Mouse (Mus musculus) heart, adult 2 months (tissue): ENCODE data around the gene Col5a2. TPM values are rescaled to one million over a fixed set of nuclear protein-coding genes. Genes with fewer than 3 reads are reported as not detected.

Source experiments
- DNase-seq, 2 experiments: peaks; one replicate each; pipeline ENCODE4 v3.0.0; 2021
- H3K27ac ChIP-seq: fragments of 200-600 bp; 2 replicates; pipeline ENCODE4 v1.8.1; 2022
- H3K27me3 ChIP-seq: fragments of 200-500 bp; 2 replicates; pipeline ENCODE4 v1.6.1; 2012; ENCODE audit warnings: mild to moderate bottlenecking, low read length, inconsistent platforms, mixed read lengths; ENCODE audit not compliant: control insufficient read depth, insufficient read depth
- H3K36me3 ChIP-seq: fragments of 200-500 bp; 2 replicates; pipeline ENCODE4 v1.6.1; 2012; ENCODE audit warnings: low read length, inconsistent platforms; ENCODE audit not compliant: control insufficient read depth, insufficient read depth
- H3K4me1 ChIP-seq: fragments of 200-500 bp; 2 replicates; pipeline ENCODE4 v1.6.1; 2011; ENCODE audit warnings: low read length; ENCODE audit not compliant: control insufficient read depth, insufficient read depth
- H3K4me3 ChIP-seq: fragments of 200-600 bp; 2 replicates; pipeline ENCODE4 v1.8.1; 2022
- H3K79me2 ChIP-seq: fragments of 200-500 bp; replicated peaks from 2 replicates; pipeline ENCODE4 v1.6.1; 2012; ENCODE audit warnings: mild to moderate bottlenecking, inconsistent platforms, low read length, moderate library complexity, mixed read lengths; ENCODE audit not compliant: control insufficient read depth, insufficient read depth
- H3K9ac ChIP-seq: fragments of 200-500 bp; 2 replicates; pipeline ENCODE4 v1.6.1; 2012; ENCODE audit warnings: low read depth, mild to moderate bottlenecking, control low read depth, inconsistent platforms, low read length, mixed read lengths
- CTCF ChIP-seq: fragments of 200-600 bp; IDR thresholded peaks from 2 replicates; pipeline ENCODE4 v1.8.1; 2022; ENCODE audit warnings: antibody characterized with exemption, mild to moderate bottlenecking, moderate library complexity
- EP300 ChIP-seq: fragments of 200-500 bp; IDR thresholded peaks from 2 replicates; pipeline ENCODE4 v1.6.1; 2011; ENCODE audit warnings: low read depth, low read length, control low read depth; ENCODE audit not compliant: insufficient read depth
- POLR2A ChIP-seq: fragments of 200-500 bp; IDR thresholded peaks from 2 replicates; pipeline ENCODE4 v1.6.1; 2011; ENCODE audit warnings: mild to moderate bottlenecking, low read depth, low read length, control low read depth; ENCODE audit not compliant: insufficient read depth
- WGBS: fragments of 180-500 bp; shearing (Covaris S2); methylation state at CpG from one replicate; pipeline ENCODE4 v1.1.7; 2018; 5-methylcytosine and 5-hydroxymethylcytosine counted together
- intact Hi-C: fragments of 180-260 bp; cut with DNase I; formaldehyde crosslinking; loops from one replicate; pipeline ENCODE4 v1.15.1; 2025
- polyA plus RNA-seq: library from polyadenylated mRNA; depleted of rRNA; stranded (reverse); fragments of >200 nt; gene quantifications from 2 replicates; pipeline ENCODE4 v1.2.3, GENCODE M21; 2012
- total RNA-seq, 2 experiments: library from RNA; stranded (reverse); gene quantifications; 2 replicates each; pipeline ENCODE4 v1.2.3; 2021

Col5a2 gene
- total and polyA plus RNA-seq, 3 experiments, result 8.0 to 15.8 (median 10.9) TPM

GRCm38 (mm10) chr1:45492130-45492723 lies 10.9 kb downstream of the Col5a2 start:
- Histone ChIP-seq H3K9ac (no peak overlapping the region), H3K27ac (no peak overlapping the region), H3K79me2 (no peaks in the 10 kb centered on the region), H3K4me3 (no peak overlapping the region), H3K4me1 (no peaks in the 10 kb centered on the region; the same call in 1 of the 2 replicates), H3K36me3 (no peaks in the 10 kb centered on the region), H3K27me3 (no peaks in the 10 kb centered on the region)
- intact Hi-C loops, result no loop called here
- 72% methylated on average over 4 of the region's 4 CpGs for WGBS
- TF ChIP-seq CTCF, result no peak
- TF ChIP-seq POLR2A, result no peak
- no peak for TF ChIP-seq EP300
- no peak for DNase-seq

GRCm38 (mm10) chr1:45490451-45490850 lies 12.6 kb downstream of the Col5a2 start:
- Histone ChIP-seq H3K27me3 (no peaks in the 10 kb centered on the region), H3K36me3 (no peaks in the 10 kb centered on the region), H3K9ac (no peak overlapping the region), H3K4me1 (no peaks in the 10 kb centered on the region; the same call in 1 of the 2 replicates), H3K27ac (no peak overlapping the region), H3K4me3 (no peak overlapping the region), H3K79me2 (no peaks in the 10 kb centered on the region)
- no peak for DNase-seq
- no peak for TF ChIP-seq CTCF
- TF ChIP-seq POLR2A, result no peak
- no peak for TF ChIP-seq EP300
- 61% methylated on average over 1 of the region's 1 CpGs for WGBS
- intact Hi-C loops, result no loop called here

- H3K27me3 ChIP-seq, result no peaks in the 10 kb centered on the region
- WGBS, result 70% methylated on average over 1 of the region's 1 CpGs
- no peaks in the 10 kb centered on the region for H3K79me2 ChIP-seq
- H3K27ac ChIP-seq, result no peak overlapping the region
- intact Hi-C loops, result no loop called here
- no peak for TF ChIP-seq CTCF
- TF ChIP-seq POLR2A, result no peak
- TF ChIP-seq EP300, result no peak
- no peak for DNase-seq
- no peaks in the 10 kb centered on the region; the same call in 1 of the 2 replicates for H3K4me1 ChIP-seq
- H3K36me3 ChIP-seq, result no peaks in the 10 kb centered on the region
- no peak overlapping the region for H3K4me3 ChIP-seq
- no peak overlapping the region for H3K9ac ChIP-seq
These were observed 14.8 kb downstream of the Col5a2 start for GRCm38 (mm10) chr1:45488291-45488690.

- H3K4me3 ChIP-seq, result no peak overlapping the region
- no peaks in the 10 kb centered on the region for H3K79me2 ChIP-seq
- H3K27ac ChIP-seq, result no peak overlapping the region
- no peaks in the 10 kb centered on the region for H3K27me3 ChIP-seq
- TF ChIP-seq CTCF (no peak), POLR2A (no peak), EP300 (no peak)
- no peaks in the 10 kb centered on the region for H3K36me3 ChIP-seq
- H3K4me1 ChIP-seq, result no peaks in the 10 kb centered on the region; the same call in none of the 2 replicates
- DNase-seq, result no peak
- 74% methylated on average over 4 of the region's 4 CpGs for WGBS
- H3K9ac ChIP-seq, result no peak overlapping the region
- intact Hi-C loops, result no loop called here
These were observed 20.1 kb downstream of the Col5a2 start for GRCm38 (mm10) chr1:45483001-45483400.

- DNase-seq, result no peak
- Histone ChIP-seq H3K4me3 (no peak overlapping the region), H3K36me3 (no peaks in the 10 kb centered on the region), H3K27ac (no peak overlapping the region), H3K4me1 (no peaks in the 10 kb centered on the region; the same call in 1 of the 2 replicates), H3K9ac (no peak overlapping the region), H3K79me2 (no peaks in the 10 kb centered on the region), H3K27me3 (no peaks in the 10 kb centered on the region)
- WGBS, result 89% methylated on average over 1 of the region's 1 CpGs
- intact Hi-C loops, result no loop called here
- TF ChIP-seq POLR2A, result no peak
- no peak for TF ChIP-seq EP300
- no peak for TF ChIP-seq CTCF
These were observed 21.2 kb downstream of the Col5a2 start for GRCm38 (mm10) chr1:45481876-45482275.

GRCm38 (mm10) chr1:45479087-45479486 lies 24.0 kb downstream of the Col5a2 start:
- Histone ChIP-seq H3K27me3 (no peaks in the 10 kb centered on the region), H3K79me2 (no peaks in the 10 kb centered on the region; the same call in 1 of the 2 replicates), H3K9ac (no peak overlapping the region), H3K4me3 (no peak overlapping the region), H3K4me1 (no peaks in the 10 kb centered on the region; the same call in 1 of the 2 replicates), H3K36me3 (no peaks in the 10 kb centered on the region), H3K27ac (no peak overlapping the region)
- intact Hi-C loops, result no loop called here
- no peak for DNase-seq
- TF ChIP-seq CTCF, result no peak
- no peak for TF ChIP-seq EP300
- no peak for TF ChIP-seq POLR2A
